Mouse (Mus musculus): ENCODE results near the gene Selenoh. TPM values are rescaled to one million over a fixed set of nuclear protein-coding genes. Genes with fewer than 3 reads are reported as not detected.

Gene Selenoh
- polyA plus RNA-seq, 1 experiment from 2014 or later, result 198 TPM

GRCm38 (mm10) chr2:84637452-84638165, 33.0 kb downstream of the Selenoh start:
- H3K4me1 ChIP-seq (ENCODE audit: control insufficient read depth, insufficient read depth, low read depth, low read length), result peaks cover 34% of the 10 kb centered on the region
- no peaks in the 10 kb centered on the region for H3K27me3 ChIP-seq (replicated peaks; ENCODE audit: control insufficient read depth, insufficient read depth, low read length)
- H3K4me3 ChIP-seq (ENCODE audit: low read length), result no peak overlapping the region
- H3K36me3 ChIP-seq (ENCODE audit: control insufficient read depth, insufficient read depth, low read length), result no peaks in the 10 kb centered on the region
- ATAC-seq, result no peak
- H3K9me3 ChIP-seq (ENCODE audit: control insufficient read depth, low read length), result no peaks in the 10 kb centered on the region
- WGBS, result 28% methylated on average over 7 of the region's 7 CpGs
- no peak overlapping the region for H3K9ac ChIP-seq (ENCODE audit: low read depth, low read length)
- H3K27ac ChIP-seq (ENCODE audit: low read depth, low read length), result peak overlapping the region; percentile 58
- H3K4me2 ChIP-seq (ENCODE audit: low read length), result 0 out of 2 replicates have a peak overlapping the region, but pooled peaks have one; percentile 3

GRCm38 (mm10) chr2:84636231-84636741, 34.3 kb downstream of the Selenoh start:
- WGBS, result 20% methylated on average over 8 of the region's 8 CpGs
- Histone ChIP-seq H3K36me3 (ENCODE audit: control insufficient read depth, insufficient read depth, low read length) (no peaks in the 10 kb centered on the region), H3K27me3 (replicated peaks; ENCODE audit: control insufficient read depth, insufficient read depth, low read length) (no peaks in the 10 kb centered on the region), H3K4me1 (ENCODE audit: control insufficient read depth, insufficient read depth, low read depth, low read length) (peaks cover 34% of the 10 kb centered on the region), H3K4me2 (ENCODE audit: low read length) (peak overlapping the region; percentile 30), H3K9ac (ENCODE audit: low read depth, low read length) (no peak overlapping the region), H3K9me3 (ENCODE audit: control insufficient read depth, low read length) (no peaks in the 10 kb centered on the region), H3K4me3 (ENCODE audit: low read length) (no peak overlapping the region), H3K27ac (ENCODE audit: low read depth, low read length) (peak overlapping the region; percentile 84)
- ATAC-seq, result no peak

- 0% methylated on average over 2 of the region's 2 CpGs for WGBS
- no peak overlapping the region for H3K9ac ChIP-seq (ENCODE audit: low read depth, low read length)
- no peaks in the 10 kb centered on the region for H3K9me3 ChIP-seq (ENCODE audit: control insufficient read depth, low read length)
- no peak overlapping the region for H3K4me3 ChIP-seq (ENCODE audit: low read length)
- no peak overlapping the region; the same call in 1 of the 2 replicates for H3K4me2 ChIP-seq (ENCODE audit: low read length)
- H3K36me3 ChIP-seq (ENCODE audit: control insufficient read depth, insufficient read depth, low read length), result no peaks in the 10 kb centered on the region
- H3K27ac ChIP-seq (ENCODE audit: low read depth, low read length), result peak overlapping the region; percentile 84
- no peaks in the 10 kb centered on the region for H3K27me3 ChIP-seq (replicated peaks; ENCODE audit: control insufficient read depth, insufficient read depth, low read length)
- ATAC-seq, result peak; percentile 96
- H3K4me1 ChIP-seq (ENCODE audit: control insufficient read depth, insufficient read depth, low read depth, low read length), result peaks cover 34% of the 10 kb centered on the region
Observed at GRCm38 (mm10) chr2:84635611-84636010, 35.0 kb downstream of the Selenoh start.

- H3K9ac ChIP-seq (ENCODE audit: low read depth, low read length), result no peak overlapping the region
- H3K4me2 ChIP-seq (ENCODE audit: low read length), result peak overlapping the region; percentile 20
- H3K36me3 ChIP-seq (ENCODE audit: control insufficient read depth, insufficient read depth, low read length), result no peaks in the 10 kb centered on the region
- H3K4me3 ChIP-seq (ENCODE audit: low read length), result no peak overlapping the region
- 22% methylated on average over 4 of the region's 4 CpGs for WGBS
- ATAC-seq, result no peak
- H3K27ac ChIP-seq (ENCODE audit: low read depth, low read length), result peak overlapping the region; percentile 79
- peaks cover 34% of the 10 kb centered on the region for H3K4me1 ChIP-seq (ENCODE audit: control insufficient read depth, insufficient read depth, low read depth, low read length)
- no peaks in the 10 kb centered on the region for H3K9me3 ChIP-seq (ENCODE audit: control insufficient read depth, low read length)
- no peaks in the 10 kb centered on the region for H3K27me3 ChIP-seq (replicated peaks; ENCODE audit: control insufficient read depth, insufficient read depth, low read length)
Observed at GRCm38 (mm10) chr2:84634934-84635482, 35.6 kb downstream of the Selenoh start.

- 72% methylated on average over 4 of the region's 4 CpGs for WGBS
- Histone ChIP-seq H3K27ac (ENCODE audit: low read depth, low read length) (no peak overlapping the region), H3K4me1 (ENCODE audit: control insufficient read depth, insufficient read depth, low read depth, low read length) (peaks cover 34% of the 10 kb centered on the region), H3K9ac (ENCODE audit: low read depth, low read length) (no peak overlapping the region), H3K4me2 (ENCODE audit: low read length) (no peak overlapping the region), H3K36me3 (ENCODE audit: control insufficient read depth, insufficient read depth, low read length) (no peaks in the 10 kb centered on the region), H3K4me3 (ENCODE audit: low read length) (no peak overlapping the region), H3K9me3 (ENCODE audit: control insufficient read depth, low read length) (no peaks in the 10 kb centered on the region), H3K27me3 (replicated peaks; ENCODE audit: control insufficient read depth, insufficient read depth, low read length) (no peaks in the 10 kb centered on the region)
- ATAC-seq, result no peak
Observed at GRCm38 (mm10) chr2:84634006-84634405, 36.6 kb downstream of the Selenoh start.

GRCm38 (mm10) chr2:84632999-84633398, 37.6 kb downstream of the Selenoh start:
- Histone ChIP-seq H3K27ac (ENCODE audit: low read depth, low read length) (no peak overlapping the region), H3K4me2 (ENCODE audit: low read length) (no peak overlapping the region), H3K36me3 (ENCODE audit: control insufficient read depth, insufficient read depth, low read length) (no peaks in the 10 kb centered on the region), H3K9ac (ENCODE audit: low read depth, low read length) (no peak overlapping the region), H3K9me3 (ENCODE audit: control insufficient read depth, low read length) (no peaks in the 10 kb centered on the region), H3K4me3 (ENCODE audit: low read length) (no peak overlapping the region), H3K27me3 (replicated peaks; ENCODE audit: control insufficient read depth, insufficient read depth, low read length) (no peaks in the 10 kb centered on the region), H3K4me1 (ENCODE audit: control insufficient read depth, insufficient read depth, low read depth, low read length) (peaks cover 30% of the 10 kb centered on the region)
- 11% methylated on average over 3 of the region's 3 CpGs for WGBS
- no peak for ATAC-seq

GRCm38 (mm10) chr2:84632001-84632400, 38.6 kb downstream of the Selenoh start:
- ATAC-seq, result no peak
- 100% methylated on average over 1 of the region's 1 CpGs for WGBS
- H3K27ac ChIP-seq (ENCODE audit: low read depth, low read length), result no peak overlapping the region

GRCm38 (mm10) chr2:84627036-84627435, 43.5 kb downstream of the Selenoh start:
- no peak overlapping the region for H3K27ac ChIP-seq (ENCODE audit: low read depth, low read length)
- H3K4me3 ChIP-seq (ENCODE audit: low read length), result no peak overlapping the region
- H3K9ac ChIP-seq (ENCODE audit: low read depth, low read length), result no peak overlapping the region
- ATAC-seq, result no peak
- H3K4me1 ChIP-seq (ENCODE audit: control insufficient read depth, insufficient read depth, low read depth, low read length), result no peaks in the 10 kb centered on the region
- peaks cover 8% of the 10 kb centered on the region; the same call in 1 of the 2 replicates for H3K36me3 ChIP-seq (ENCODE audit: control insufficient read depth, insufficient read depth, low read length)
- no peaks in the 10 kb centered on the region for H3K27me3 ChIP-seq (replicated peaks; ENCODE audit: control insufficient read depth, insufficient read depth, low read length)
- H3K9me3 ChIP-seq (ENCODE audit: control insufficient read depth, low read length), result no peaks in the 10 kb centered on the region
- WGBS, result 70% methylated on average over 3 of the region's 3 CpGs
- H3K4me2 ChIP-seq (ENCODE audit: low read length), result no peak overlapping the region

More at GRCm38 (mm10) chr2:84632001-84632400, 38.6 kb downstream of the Selenoh start:
- H3K9ac ChIP-seq (ENCODE audit: low read depth, low read length), result no peak overlapping the region
- peaks cover 22% of the 10 kb centered on the region for H3K4me1 ChIP-seq (ENCODE audit: control insufficient read depth, insufficient read depth, low read depth, low read length)
- H3K36me3 ChIP-seq (ENCODE audit: control insufficient read depth, insufficient read depth, low read length), result no peaks in the 10 kb centered on the region
- H3K4me2 ChIP-seq (ENCODE audit: low read length), result no peak overlapping the region
- no peaks in the 10 kb centered on the region for H3K9me3 ChIP-seq (ENCODE audit: control insufficient read depth, low read length)
- H3K27me3 ChIP-seq (replicated peaks; ENCODE audit: control insufficient read depth, insufficient read depth, low read length), result no peaks in the 10 kb centered on the region
- H3K4me3 ChIP-seq (ENCODE audit: low read length), result no peak overlapping the region

- Histone ChIP-seq H3K36me3 (ENCODE audit: control insufficient read depth, insufficient read depth, low read length) (peaks cover 8% of the 10 kb centered on the region; the same call in 1 of the 2 replicates), H3K9ac (ENCODE audit: low read depth, low read length) (no peak overlapping the region), H3K4me1 (ENCODE audit: control insufficient read depth, insufficient read depth, low read depth, low read length) (no peaks in the 10 kb centered on the region), H3K9me3 (ENCODE audit: control insufficient read depth, low read length) (no peaks in the 10 kb centered on the region), H3K4me2 (ENCODE audit: low read length) (no peak overlapping the region), H3K4me3 (ENCODE audit: low read length) (no peak overlapping the region), H3K27me3 (replicated peaks; ENCODE audit: control insufficient read depth, insufficient read depth, low read length) (no peaks in the 10 kb centered on the region), H3K27ac (ENCODE audit: low read depth, low read length) (no peak overlapping the region)
- no peak for ATAC-seq
- 68% methylated on average over 7 of the region's 7 CpGs for WGBS
Observed at GRCm38 (mm10) chr2:84626366-84626975, 44.1 kb downstream of the Selenoh start.
